Mouse (Mus musculus) ovary, postnatal 36 days (tissue): ENCODE data around the gene Mustn1.

Source experiments
- DNase-seq: peaks from one replicate; pipeline ENCODE4 v3.0.0; 2022; ENCODE audit warnings: low spot score, mixed read lengths

Gene Mustn1

GRCm38 (mm10) chr14:30880251-30880650 lies 1.3 kb downstream of the Mustn1 start:
- DNase-seq, result no peak

GRCm38 (mm10) chr14:30880811-30881717 lies 2.1 kb downstream of the Mustn1 start:
- DNase-seq, result peak; percentile 63

GRCm38 (mm10) chr14:30881718-30882108 lies 2.7 kb downstream of the Mustn1 start:
- no peak for DNase-seq

- no peak for DNase-seq
These were observed 6.3 kb downstream of the Mustn1 start for GRCm38 (mm10) chr14:30885298-30885697.

GRCm38 (mm10) chr14:30886204-30886603 lies 7.2 kb downstream of the Mustn1 start, which contains the start of gene Itih4:
TSS of gene Itih4 (plus strand) at chr14:30886476.
- no peak for DNase-seq

- DNase-seq, result peak; percentile 72
These were observed 9.3 kb downstream of the Mustn1 start for GRCm38 (mm10) chr14:30888271-30888732.

- DNase-seq, result no peak
These were observed 21.0 kb downstream of the Mustn1 start for GRCm38 (mm10) chr14:30899972-30900371.

GRCm38 (mm10) chr14:30902628-30903027 lies 23.6 kb downstream of the Mustn1 start:
- DNase-seq, result no peak

- DNase-seq, result no peak
These were observed 24.0 kb downstream of the Mustn1 start for GRCm38 (mm10) chr14:30903036-30903435.

- DNase-seq, result no peak
These were observed 25.3 kb downstream of the Mustn1 start for GRCm38 (mm10) chr14:30904307-30904706.

- no peak for DNase-seq
These were observed 27.0 kb downstream of the Mustn1 start for GRCm38 (mm10) chr14:30906001-30906400.

GRCm38 (mm10) chr14:30907814-30908265 lies 28.8 kb downstream of the Mustn1 start:
- DNase-seq, result no peak

- no peak for DNase-seq
These were observed 32.1 kb downstream of the Mustn1 start for GRCm38 (mm10) chr14:30911141-30911540.

- no peak for DNase-seq
These were observed 33.6 kb downstream of the Mustn1 start for GRCm38 (mm10) chr14:30912641-30913040.

- no peak for DNase-seq
These were observed 34.4 kb downstream of the Mustn1 start for GRCm38 (mm10) chr14:30913404-30913803.

GRCm38 (mm10) chr14:30916516-30916915 lies 37.5 kb downstream of the Mustn1 start:
- DNase-seq, result no peak

GRCm38 (mm10) chr14:30922053-30922670 lies 43.2 kb downstream of the Mustn1 start:
- DNase-seq, result no peak

GRCm38 (mm10) chr14:30923375-30924105 lies 44.5 kb downstream of the Mustn1 start, which contains the start of gene Itih3:
TSS of gene Itih3 (minus strand) at chr14:30923760.
- DNase-seq, result no peak

- DNase-seq, result no peak
These were observed 46.5 kb downstream of the Mustn1 start for GRCm38 (mm10) chr14:30925492-30925891.

GRCm38 (mm10) chr14:30930386-30930785 lies 51.4 kb downstream of the Mustn1 start:
- DNase-seq, result no peak
